Mouse (Mus musculus) forebrain, embryonic 14.5 days (tissue): ENCODE measurements around the gene Chga. TPM values are rescaled to one million over a fixed set of nuclear protein-coding genes. Genes with fewer than 3 reads are reported as not detected.
A peak's percentile ranks its signal among the peaks of the same experiment; 100 is the strongest.

Experiments
- ATAC-seq: fragments of 200-750 bp; cut with Nextera tagmentation; 2 replicates; pipeline ENCODE4 v1.8.0; 2017; ENCODE audit warnings: mild to moderate bottlenecking, moderate library complexity
- DNase-seq: peaks from one replicate; pipeline ENCODE4 v3.0.0-alpha.2; 2015; ENCODE audit warnings: low spot score
- H3K27ac ChIP-seq: fragments of 300-500 bp; sonication (generic); 2 replicates; pipeline ENCODE4 v1.5.1; 2014; ENCODE audit warnings: low read depth, mild to moderate bottlenecking, control low read depth, low read length, moderate library complexity
- H3K27me3 ChIP-seq: fragments of 300-500 bp; sonication (generic); replicated peaks from 2 replicates; pipeline ENCODE4 v1.6.1; 2014; ENCODE audit warnings: low read length, control low read depth, mixed read lengths; ENCODE audit not compliant: control insufficient read depth, insufficient read depth
- H3K36me3 ChIP-seq: fragments of 300-500 bp; sonication (generic); 2 replicates; pipeline ENCODE4 v1.6.1; 2014; ENCODE audit warnings: low read length, control low read depth; ENCODE audit not compliant: control insufficient read depth, insufficient read depth
- H3K4me1 ChIP-seq: fragments of 300-500 bp; sonication (generic); 2 replicates; pipeline ENCODE4 v1.6.1; 2014; ENCODE audit warnings: antibody characterized with exemption, low read length, control low read depth; ENCODE audit not compliant: control insufficient read depth, insufficient read depth
- H3K4me2 ChIP-seq: fragments of 300-500 bp; sonication (generic); 2 replicates; pipeline ENCODE4 v1.6.1; 2014; ENCODE audit warnings: mild to moderate bottlenecking, control low read depth, low read length
- H3K4me3 ChIP-seq: fragments of 300-500 bp; sonication (generic); 2 replicates; pipeline ENCODE4 v1.5.1; 2014; ENCODE audit warnings: low read depth, low read length, control low read depth
- H3K9ac ChIP-seq: fragments of 300-500 bp; sonication (generic); 2 replicates; pipeline ENCODE4 v1.6.1; 2014; ENCODE audit warnings: mild to moderate bottlenecking, low read length, control low read depth, moderate library complexity
- H3K9me3 ChIP-seq: fragments of 300-500 bp; sonication (generic); replicated peaks from 2 replicates; pipeline ENCODE4 v1.6.1; 2016; ENCODE audit warnings: low read length, control low read depth, mixed read lengths; ENCODE audit not compliant: control insufficient read depth
- WGBS: fragments of 180-500 bp; shearing (Covaris S2); extraction: QIAGEN DNeasy Blood & Tissue Kit; methylation state at CpG from one replicate; pipeline ENCODE4 v1.1.7; 2014; 5-methylcytosine and 5-hydroxymethylcytosine counted together
- polyA plus RNA-seq: library from polyadenylated mRNA; unstranded; fragments of >200 nt; fragmentation: Nextera tagmentation; extraction: Ambion mirVana; gene quantifications from 2 replicates; pipeline ENCODE4 v1.2.1, GENCODE M21; 2014

Gene Chga
- polyA plus RNA-seq, 1 experiment from 2014 or later, result 63.3 TPM

- Histone ChIP-seq H3K4me1 (no peaks in the 10 kb centered on the region), H3K36me3 (peaks cover 30% of the 10 kb centered on the region; the same call in 1 of the 2 replicates), H3K4me3 (no peak overlapping the region), H3K4me2 (no peak overlapping the region), H3K27ac (peak overlapping the region; percentile 41), H3K9ac (no peak overlapping the region), H3K27me3 (no peaks in the 10 kb centered on the region), H3K9me3 (no peaks in the 10 kb centered on the region)
- DNase-seq (peak; percentile 83), ATAC-seq (peak; percentile 85)
- WGBS, result 71% methylated on average over 3 of the region's 3 CpGs
Observed at GRCm38 (mm10) chr12:102585390-102585789, 30.6 kb downstream of the Chga start.

GRCm38 (mm10) chr12:102586286-102586881 is 31.6 kb downstream of the Chga start:
- DNase-seq (peak; percentile 28), ATAC-seq (no peak)
- no peaks in the 10 kb centered on the region for H3K9me3 ChIP-seq
- no peak overlapping the region for H3K4me2 ChIP-seq
- 68% methylated on average over 9 of the region's 9 CpGs for WGBS
- H3K36me3 ChIP-seq, result peaks cover 24% of the 10 kb centered on the region; the same call in 1 of the 2 replicates
- no peak overlapping the region for H3K9ac ChIP-seq
- no peak overlapping the region for H3K4me3 ChIP-seq
- peak overlapping the region; percentile 41 for H3K27ac ChIP-seq
- H3K4me1 ChIP-seq, result no peaks in the 10 kb centered on the region
- no peaks in the 10 kb centered on the region for H3K27me3 ChIP-seq

GRCm38 (mm10) chr12:102587106-102587505 is 32.3 kb downstream of the Chga start:
- Histone ChIP-seq H3K36me3 (peaks cover 24% of the 10 kb centered on the region; the same call in 1 of the 2 replicates), H3K4me1 (no peaks in the 10 kb centered on the region), H3K9me3 (no peaks in the 10 kb centered on the region), H3K9ac (no peak overlapping the region), H3K27me3 (no peaks in the 10 kb centered on the region), H3K27ac (no peak overlapping the region; the same call in 1 of the 2 replicates), H3K4me3 (no peak overlapping the region), H3K4me2 (no peak overlapping the region)
- 89% methylated on average over 8 of the region's 8 CpGs for WGBS
- no peak for ATAC-seq
- DNase-seq, result no peak

- no peak overlapping the region for H3K9ac ChIP-seq
- no peak for DNase-seq
- H3K4me2 ChIP-seq, result no peak overlapping the region
- H3K4me3 ChIP-seq, result no peak overlapping the region
- H3K4me1 ChIP-seq, result 0 out of 2 replicates have a peak, but pooled peaks cover 10% of the 10 kb centered on the region
- WGBS, result 92% methylated on average over 17 of the region's 17 CpGs
- H3K9me3 ChIP-seq, result no peaks in the 10 kb centered on the region
- no peaks in the 10 kb centered on the region for H3K27me3 ChIP-seq
- H3K36me3 ChIP-seq, result 0 out of 2 replicates have a peak, but pooled peaks cover 9% of the 10 kb centered on the region
- no peak overlapping the region for H3K27ac ChIP-seq
- ATAC-seq, result no peak
Observed at GRCm38 (mm10) chr12:102590711-102591360, 36.1 kb downstream of the Chga start.

GRCm38 (mm10) chr12:102593699-102594098 is 38.9 kb downstream of the Chga start:
- peak overlapping the region; percentile 52; the same call in 1 of the 2 replicates for H3K27ac ChIP-seq
- 0 out of 2 replicates have a peak, but pooled peaks cover 10% of the 10 kb centered on the region for H3K4me1 ChIP-seq
- DNase-seq (peak; percentile 66), ATAC-seq (peak; percentile 70)
- no peak overlapping the region for H3K4me2 ChIP-seq
- 0 out of 2 replicates have a peak, but pooled peaks cover 3% of the 10 kb centered on the region for H3K9me3 ChIP-seq
- H3K9ac ChIP-seq, result no peak overlapping the region; the same call in 1 of the 2 replicates
- no peak overlapping the region for H3K4me3 ChIP-seq
- 42% methylated on average over 9 of the region's 9 CpGs for WGBS
- no peaks in the 10 kb centered on the region for H3K27me3 ChIP-seq
- no peaks in the 10 kb centered on the region for H3K36me3 ChIP-seq

GRCm38 (mm10) chr12:102594627-102595026 is 39.9 kb downstream of the Chga start:
- peak; percentile 8; the same call in 1 of the 2 replicates for ATAC-seq
- Histone ChIP-seq H3K27me3 (no peaks in the 10 kb centered on the region), H3K9ac (no peak overlapping the region), H3K4me1 (0 out of 2 replicates have a peak, but pooled peaks cover 10% of the 10 kb centered on the region), H3K27ac (0 out of 2 replicates have a peak overlapping the region, but pooled peaks have one; percentile 52), H3K4me3 (no peak overlapping the region), H3K36me3 (no peaks in the 10 kb centered on the region), H3K9me3 (0 out of 2 replicates have a peak, but pooled peaks cover 3% of the 10 kb centered on the region), H3K4me2 (no peak overlapping the region)
- WGBS, result 64% methylated on average over 9 of the region's 9 CpGs
- DNase-seq, result no peak

GRCm38 (mm10) chr12:102596410-102596809 is 41.6 kb downstream of the Chga start:
- H3K4me1 ChIP-seq, result peaks cover 16% of the 10 kb centered on the region
- no peaks in the 10 kb centered on the region for H3K36me3 ChIP-seq
- no peak for DNase-seq
- H3K27me3 ChIP-seq, result no peaks in the 10 kb centered on the region
- no peak for ATAC-seq
- 75% methylated on average over 7 of the region's 7 CpGs for WGBS
- H3K9me3 ChIP-seq, result 0 out of 2 replicates have a peak, but pooled peaks cover 3% of the 10 kb centered on the region
- H3K9ac ChIP-seq, result no peak overlapping the region
- no peak overlapping the region for H3K27ac ChIP-seq
- H3K4me2 ChIP-seq, result no peak overlapping the region
- no peak overlapping the region for H3K4me3 ChIP-seq

GRCm38 (mm10) chr12:102597466-102597865 is 42.7 kb downstream of the Chga start:
- no peak for DNase-seq
- 86% methylated on average over 4 of the region's 4 CpGs for WGBS
- H3K9me3 ChIP-seq, result 0 out of 2 replicates have a peak, but pooled peaks cover 3% of the 10 kb centered on the region
- H3K4me3 ChIP-seq, result no peak overlapping the region
- H3K27me3 ChIP-seq, result no peaks in the 10 kb centered on the region
- no peak for ATAC-seq
- H3K4me2 ChIP-seq, result no peak overlapping the region
- H3K27ac ChIP-seq, result no peak overlapping the region
- no peaks in the 10 kb centered on the region for H3K36me3 ChIP-seq
- peaks cover 26% of the 10 kb centered on the region for H3K4me1 ChIP-seq
- H3K9ac ChIP-seq, result no peak overlapping the region

GRCm38 (mm10) chr12:102598535-102598934 is 43.8 kb downstream of the Chga start:
- Histone ChIP-seq H3K9me3 (0 out of 2 replicates have a peak, but pooled peaks cover 3% of the 10 kb centered on the region), H3K9ac (no peak overlapping the region), H3K4me3 (no peak overlapping the region), H3K27me3 (no peaks in the 10 kb centered on the region), H3K4me1 (peaks cover 26% of the 10 kb centered on the region), H3K36me3 (no peaks in the 10 kb centered on the region), H3K27ac (no peak overlapping the region), H3K4me2 (no peak overlapping the region)
- ATAC-seq (no peak), DNase-seq (no peak)
- 100% methylated on average over 3 of the region's 3 CpGs for WGBS
